Mouse (Mus musculus): ENCODE measurements around the gene Hivep1. TPM values are rescaled to one million over a fixed set of nuclear protein-coding genes. Genes with fewer than 3 reads are reported as not detected.

Hivep1 gene
- polyA plus RNA-seq, 2 experiments, result 13.4 to 15.7 TPM

DNA sequence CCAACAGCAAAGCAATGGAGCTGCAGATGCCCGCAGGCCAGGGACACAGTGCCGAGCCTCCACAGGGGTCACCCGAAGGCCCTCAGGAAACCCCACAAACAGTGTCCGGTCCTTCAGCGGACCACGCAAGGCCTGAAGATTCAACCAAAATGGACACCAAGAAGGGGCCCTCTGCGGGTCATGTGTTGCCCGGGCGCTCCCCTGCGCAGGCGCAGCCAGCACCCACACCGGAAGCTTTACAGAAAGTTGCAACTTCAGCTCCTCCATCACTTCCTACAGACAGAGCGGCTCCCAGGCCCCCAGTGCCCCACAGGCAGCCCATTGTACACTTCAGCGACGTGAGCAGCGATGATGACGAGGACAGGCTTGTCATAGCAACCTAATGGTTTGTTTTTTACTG is 132.3 kb downstream of the Hivep1 start:
- WGBS, result 94% methylated on average over 17 of the region's 17 CpGs
- Histone ChIP-seq H3K36me3 (ENCODE audit: control insufficient read depth, insufficient read depth, low read length) (peaks cover 22% of the 10 kb centered on the region), H3K27ac (replicated peaks; ENCODE audit: low read depth, low read length) (no peak overlapping the region), H3K9ac (ENCODE audit: low read depth, low read length, severe bottlenecking) (no peak overlapping the region), H3K4me2 (replicated peaks; ENCODE audit: low read depth, low read length, severe bottlenecking) (no peak overlapping the region), H3K27me3 (ENCODE audit: control insufficient read depth, insufficient read depth, low read length) (no peaks in the 10 kb centered on the region), H3K4me3 (replicated peaks; ENCODE audit: low read length) (no peak overlapping the region), H3K4me1 (ENCODE audit: control insufficient read depth, insufficient read depth, low read length) (no peaks in the 10 kb centered on the region), H3K9me3 (ENCODE audit: control insufficient read depth, low read length) (no peaks in the 10 kb centered on the region)
- DNase-seq (ENCODE audit: low spot score), result no peak
- TF ChIP-seq POLR2A (IDR thresholded peaks at IDR 0.05; ENCODE audit: borderline replicate concordance, extremely low read depth, insufficient read depth, insufficient read length), result no peak
- no peak for ATAC-seq (ENCODE audit: low FRiP score, low read depth)

DNA sequence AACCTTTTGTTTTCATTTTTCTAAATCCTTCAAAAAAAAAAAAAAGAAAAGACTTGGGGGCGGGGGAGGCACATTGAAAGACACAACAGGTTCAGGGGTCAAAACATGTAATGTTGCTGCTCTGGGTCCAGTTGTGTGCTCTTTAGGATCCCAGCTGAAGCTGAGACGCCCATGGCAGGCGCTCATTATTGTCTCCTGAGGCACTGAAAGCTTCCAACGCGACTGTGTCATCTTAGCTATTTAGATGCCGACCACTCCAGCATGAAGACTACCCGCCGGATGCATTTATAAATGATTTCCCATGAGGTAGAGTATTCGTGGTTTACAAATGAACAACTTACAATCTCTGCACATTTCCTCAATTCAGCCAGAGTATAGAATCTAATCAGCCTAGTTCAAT is 141.2 kb downstream of the Hivep1 start:
- Histone ChIP-seq H3K4me1 (ENCODE audit: control insufficient read depth, insufficient read depth, low read length) (no peaks in the 10 kb centered on the region), H3K9ac (ENCODE audit: low read depth, low read length, severe bottlenecking) (no peak overlapping the region), H3K9me3 (ENCODE audit: control insufficient read depth, low read length) (no peaks in the 10 kb centered on the region), H3K4me3 (replicated peaks; ENCODE audit: low read length) (no peak overlapping the region), H3K36me3 (ENCODE audit: control insufficient read depth, insufficient read depth, low read length) (no peaks in the 10 kb centered on the region), H3K27ac (replicated peaks; ENCODE audit: low read depth, low read length) (no peak overlapping the region), H3K27me3 (ENCODE audit: control insufficient read depth, insufficient read depth, low read length) (no peaks in the 10 kb centered on the region), H3K4me2 (replicated peaks; ENCODE audit: low read depth, low read length, severe bottlenecking) (no peak overlapping the region)
- no peak for DNase-seq (ENCODE audit: low spot score)
- no peak for TF ChIP-seq POLR2A (IDR thresholded peaks at IDR 0.05; ENCODE audit: borderline replicate concordance, extremely low read depth, insufficient read depth, insufficient read length)
- 52% methylated on average over 9 of the region's 9 CpGs for whole genome bisulfite sequencing
- ATAC-seq (ENCODE audit: low FRiP score, low read depth), result no peak

DNA sequence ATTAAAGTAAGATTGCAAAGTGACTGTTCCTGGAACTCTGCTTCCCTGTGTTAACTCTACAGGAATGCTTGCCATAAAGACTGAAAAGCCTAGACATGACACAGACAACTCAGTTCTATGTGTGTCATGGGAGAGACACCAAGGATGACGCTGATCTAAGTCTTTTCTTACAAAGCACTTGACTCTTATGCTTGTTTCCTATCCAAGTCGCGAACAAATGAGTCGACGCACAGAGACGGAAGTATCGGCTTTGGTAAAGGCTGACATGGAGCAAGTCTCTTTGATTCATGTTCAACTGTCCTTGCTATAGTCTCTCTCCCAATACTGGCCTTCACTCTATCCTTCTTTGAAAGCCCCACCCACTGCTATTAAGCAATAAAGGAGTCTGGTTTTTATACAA is 143.8 kb downstream of the Hivep1 start:
- H3K9me3 ChIP-seq (ENCODE audit: control insufficient read depth, low read length), result no peaks in the 10 kb centered on the region
- no peaks in the 10 kb centered on the region for H3K36me3 ChIP-seq (ENCODE audit: control insufficient read depth, insufficient read depth, low read length)
- no peaks in the 10 kb centered on the region for H3K27me3 ChIP-seq (ENCODE audit: control insufficient read depth, insufficient read depth, low read length)
- no peak overlapping the region for H3K9ac ChIP-seq (ENCODE audit: low read depth, low read length, severe bottlenecking)
- 91% methylated on average over 7 of the region's 7 CpGs for WGBS
- no peak for DNase-seq (ENCODE audit: low spot score)
- H3K4me2 ChIP-seq (replicated peaks; ENCODE audit: low read depth, low read length, severe bottlenecking), result no peak overlapping the region
- no peaks in the 10 kb centered on the region for H3K4me1 ChIP-seq (ENCODE audit: control insufficient read depth, insufficient read depth, low read length)
- no peak for ATAC-seq (ENCODE audit: low FRiP score, low read depth)
- no peak overlapping the region for H3K4me3 ChIP-seq (replicated peaks; ENCODE audit: low read length)
- H3K27ac ChIP-seq (replicated peaks; ENCODE audit: low read depth, low read length), result no peak overlapping the region
- TF ChIP-seq POLR2A (IDR thresholded peaks at IDR 0.05; ENCODE audit: borderline replicate concordance, extremely low read depth, insufficient read depth, insufficient read length), result no peak

DNA sequence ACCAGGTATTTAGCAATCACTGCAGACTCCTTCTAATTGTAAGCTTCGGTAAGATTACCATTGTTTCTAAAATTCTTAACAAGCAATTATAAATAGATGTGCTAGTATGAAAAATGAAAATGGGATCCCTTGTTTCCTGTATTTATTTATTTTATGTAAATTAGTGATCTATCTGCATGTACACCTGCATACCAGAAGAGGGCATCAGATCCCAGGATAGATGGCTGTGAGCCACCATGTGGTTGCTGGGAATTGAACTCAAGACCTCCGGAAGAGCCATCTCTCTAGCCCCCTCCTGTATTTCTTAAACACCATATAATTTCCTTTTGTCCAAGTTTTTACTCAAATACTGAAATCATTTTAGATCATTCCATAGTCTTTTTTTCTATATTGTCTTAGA is 145.8 kb downstream of the Hivep1 start:
- H3K27me3 ChIP-seq (ENCODE audit: control insufficient read depth, insufficient read depth, low read length), result no peaks in the 10 kb centered on the region
- TF ChIP-seq POLR2A (IDR thresholded peaks at IDR 0.05; ENCODE audit: borderline replicate concordance, extremely low read depth, insufficient read depth, insufficient read length), result no peak
- H3K4me1 ChIP-seq (ENCODE audit: control insufficient read depth, insufficient read depth, low read length), result no peaks in the 10 kb centered on the region
- no peaks in the 10 kb centered on the region for H3K9me3 ChIP-seq (ENCODE audit: control insufficient read depth, low read length)
- WGBS, result 89% methylated on average over 2 of the region's 2 CpGs
- no peak overlapping the region for H3K27ac ChIP-seq (replicated peaks; ENCODE audit: low read depth, low read length)
- no peak overlapping the region for H3K4me2 ChIP-seq (replicated peaks; ENCODE audit: low read depth, low read length, severe bottlenecking)
- H3K36me3 ChIP-seq (ENCODE audit: control insufficient read depth, insufficient read depth, low read length), result no peaks in the 10 kb centered on the region
- no peak overlapping the region for H3K9ac ChIP-seq (ENCODE audit: low read depth, low read length, severe bottlenecking)
- DNase-seq (ENCODE audit: low spot score), result no peak
- no peak overlapping the region for H3K4me3 ChIP-seq (replicated peaks; ENCODE audit: low read length)
- no peak for ATAC-seq (ENCODE audit: low FRiP score, low read depth)

DNA sequence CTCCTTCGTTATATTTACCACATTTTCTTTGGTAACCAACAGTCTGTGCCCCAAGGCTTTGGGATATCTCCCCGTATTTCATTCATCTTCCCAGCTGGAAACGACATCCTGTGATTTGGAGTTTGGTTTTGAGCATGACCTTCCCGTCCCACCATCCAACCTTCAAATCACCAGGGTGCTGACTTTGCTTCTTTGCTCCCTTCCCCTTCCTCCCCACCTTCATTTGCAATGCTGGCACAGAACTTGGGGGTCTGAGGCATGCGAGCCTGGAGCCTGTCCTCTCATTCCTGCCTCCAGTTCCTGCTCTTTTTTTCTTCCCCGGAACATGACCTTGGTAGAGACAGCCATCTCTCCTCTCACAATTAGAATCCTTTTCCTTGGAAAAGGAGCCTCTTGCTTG is 161.7 kb downstream of the Hivep1 start:
- no peaks in the 10 kb centered on the region for H3K36me3 ChIP-seq (ENCODE audit: control insufficient read depth, insufficient read depth, low read length)
- no peak overlapping the region for H3K27ac ChIP-seq (replicated peaks; ENCODE audit: low read depth, low read length)
- H3K4me3 ChIP-seq (replicated peaks; ENCODE audit: low read length), result no peak overlapping the region
- no peak for DNase-seq (ENCODE audit: low spot score)
- H3K4me1 ChIP-seq (ENCODE audit: control insufficient read depth, insufficient read depth, low read length), result no peaks in the 10 kb centered on the region
- 88% methylated on average over 6 of the region's 6 CpGs for WGBS
- no peak overlapping the region for H3K4me2 ChIP-seq (replicated peaks; ENCODE audit: low read depth, low read length, severe bottlenecking)
- ATAC-seq (ENCODE audit: low FRiP score, low read depth), result no peak
- H3K9me3 ChIP-seq (ENCODE audit: control insufficient read depth, low read length), result no peaks in the 10 kb centered on the region
- TF ChIP-seq POLR2A (IDR thresholded peaks at IDR 0.05; ENCODE audit: borderline replicate concordance, extremely low read depth, insufficient read depth, insufficient read length), result no peak
- H3K27me3 ChIP-seq (ENCODE audit: control insufficient read depth, insufficient read depth, low read length), result no peaks in the 10 kb centered on the region
- no peak overlapping the region for H3K9ac ChIP-seq (ENCODE audit: low read depth, low read length, severe bottlenecking)

DNA sequence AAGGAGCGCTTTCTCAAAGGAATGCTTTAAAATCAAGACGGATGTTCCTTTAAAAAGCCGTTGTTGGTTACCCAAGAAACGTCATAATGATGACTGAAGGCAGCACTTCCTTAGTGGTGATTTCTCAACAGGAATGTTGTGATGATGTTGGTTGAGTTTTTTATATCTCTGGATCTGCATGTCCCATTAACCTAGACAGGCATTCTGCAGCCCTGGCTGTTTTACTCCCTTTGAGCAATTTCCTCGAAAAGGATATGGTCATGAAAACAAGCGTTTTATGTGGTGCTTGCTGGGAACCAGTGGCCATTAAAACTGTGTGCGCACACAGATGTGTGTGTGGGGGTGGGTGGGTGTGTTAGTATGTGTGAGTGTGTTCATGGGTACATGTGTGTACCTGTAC is 170.6 kb downstream of the Hivep1 start:
- Histone ChIP-seq H3K4me1 (ENCODE audit: control insufficient read depth, insufficient read depth, low read length) (no peaks in the 10 kb centered on the region), H3K4me2 (replicated peaks; ENCODE audit: low read depth, low read length, severe bottlenecking) (no peak overlapping the region), H3K27ac (replicated peaks; ENCODE audit: low read depth, low read length) (no peak overlapping the region), H3K27me3 (ENCODE audit: control insufficient read depth, insufficient read depth, low read length) (no peaks in the 10 kb centered on the region), H3K9ac (ENCODE audit: low read depth, low read length, severe bottlenecking) (no peak overlapping the region), H3K36me3 (ENCODE audit: control insufficient read depth, insufficient read depth, low read length) (no peaks in the 10 kb centered on the region), H3K4me3 (replicated peaks; ENCODE audit: low read length) (no peak overlapping the region), H3K9me3 (ENCODE audit: control insufficient read depth, low read length) (no peaks in the 10 kb centered on the region)
- WGBS, result 64% methylated on average over 7 of the region's 7 CpGs
- DNase-seq (ENCODE audit: low spot score) (no peak), ATAC-seq (ENCODE audit: low FRiP score, low read depth) (no peak)
- no peak for TF ChIP-seq POLR2A (IDR thresholded peaks at IDR 0.05; ENCODE audit: borderline replicate concordance, extremely low read depth, insufficient read depth, insufficient read length)
